Mouse (Mus musculus) 416B (cell line): Measurements from ENCODE around the gene Pip5kl1.
A peak's percentile ranks its signal among the peaks of the same experiment; 100 is the strongest.

Experiments used
- DNase-seq: peaks from one replicate; pipeline ENCODE4 v3.0.0; 2011; ENCODE audit warnings: low read depth

The Pip5kl1 gene

GRCm38 (mm10) chr2:32547964-32548739 is 26.4 kb upstream of the Pip5kl1 start:
- peak; percentile 63 for DNase-seq

- no peak for DNase-seq
These were observed 25.4 kb upstream of the Pip5kl1 start for GRCm38 (mm10) chr2:32549171-32549570.

GRCm38 (mm10) chr2:32549764-32550163 is 24.8 kb upstream of the Pip5kl1 start:
- no peak for DNase-seq

GRCm38 (mm10) chr2:32551236-32551635 is 23.4 kb upstream of the Pip5kl1 start:
- no peak for DNase-seq

GRCm38 (mm10) chr2:32553592-32554148 is 20.9 kb upstream of the Pip5kl1 start:
- peak; percentile 37 for DNase-seq

GRCm38 (mm10) chr2:32555484-32555883 is 19.1 kb upstream of the Pip5kl1 start:
- DNase-seq = no peak

GRCm38 (mm10) chr2:32556019-32556418 is 18.6 kb upstream of the Pip5kl1 start:
- no peak for DNase-seq

- no peak for DNase-seq
These were observed 15.0 kb upstream of the Pip5kl1 start for GRCm38 (mm10) chr2:32559570-32559969.

- DNase-seq = peak; percentile 83
These were observed 8.0 kb upstream of the Pip5kl1 start for GRCm38 (mm10) chr2:32566536-32567063.

GRCm38 (mm10) chr2:32568149-32568548 is 6.4 kb upstream of the Pip5kl1 start:
- no peak for DNase-seq

- no peak for DNase-seq
These were observed 5.7 kb upstream of the Pip5kl1 start for GRCm38 (mm10) chr2:32568941-32569340.

- peak; percentile 96 for DNase-seq
These were observed 3.7 kb upstream of the Pip5kl1 start, which contains the start of gene Dpm2 for GRCm38 (mm10) chr2:32570698-32571494. Dpm2 (plus strand) TSS chr2:32570858.

GRCm38 (mm10) chr2:32572196-32572595 is 2.4 kb upstream of the Pip5kl1 start:
- DNase-seq = no peak

GRCm38 (mm10) chr2:32574901-32575585 is 446 bp downstream of the Pip5kl1 start:
- peak; percentile 70 for DNase-seq

GRCm38 (mm10) chr2:32575586-32576160 is 1.1 kb downstream of the Pip5kl1 start, which contains the start of gene 9430097D07Rik:
9430097D07Rik (minus strand) TSS chr2:32575684.
- no peak for DNase-seq

GRCm38 (mm10) chr2:32576532-32576931 is 1.9 kb downstream of the Pip5kl1 start:
- no peak for DNase-seq

GRCm38 (mm10) chr2:32578146-32579046 is 3.8 kb downstream of the Pip5kl1 start:
- no peak for DNase-seq

- DNase-seq = peak; percentile 93
These were observed 7.0 kb downstream of the Pip5kl1 start for GRCm38 (mm10) chr2:32581450-32582095.

- DNase-seq = peak; percentile 92
These were observed 8.5 kb downstream of the Pip5kl1 start for GRCm38 (mm10) chr2:32582830-32583799.
